Mouse (Mus musculus) R1 (cell line): Measurements from ENCODE around the gene Ino80e.
"Not testable (repeated sequence)": the region's sequence is repeated elsewhere in the genome, so short reads cannot be mapped to it uniquely, and the experiment has no call there.

Experiments
- DNase-seq: peaks from one replicate; pipeline ENCODE4 v3.0.0-alpha.2; 2018; ENCODE audit warnings: low read depth, low spot score

Ino80e gene

DNA sequence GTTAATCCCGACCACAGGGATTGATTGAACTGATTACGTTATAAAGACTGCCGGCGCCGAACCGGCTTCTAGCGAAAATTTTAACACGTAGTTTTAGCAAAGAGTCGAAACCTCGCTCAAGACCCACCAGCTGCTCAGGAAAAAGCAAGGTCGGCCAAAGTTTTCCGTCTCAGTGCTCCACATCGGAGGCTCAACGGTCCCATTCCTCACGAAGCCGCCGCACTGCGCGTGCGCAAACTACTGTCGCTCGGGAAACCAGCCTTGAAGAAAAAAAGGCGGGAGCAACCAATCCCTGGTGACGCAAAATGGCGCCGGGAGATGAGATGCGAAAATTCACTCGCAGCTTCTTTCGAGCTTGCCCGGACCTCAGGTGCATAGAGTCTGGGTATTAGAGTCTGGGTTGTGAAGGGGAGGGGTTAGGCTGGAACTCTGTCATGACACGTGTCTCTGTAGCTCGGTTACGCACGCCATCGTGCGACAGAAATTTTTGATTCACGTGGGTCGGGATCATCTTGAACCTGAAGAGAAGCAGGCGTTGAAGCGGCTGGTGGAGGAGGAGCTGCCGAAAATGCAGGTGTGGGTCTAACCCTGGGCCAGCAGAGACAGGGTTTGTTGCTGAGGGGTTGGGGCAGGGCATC is at the start of gene Ino80e:
Gene Ino80e (minus strand): TSS at position 231 of the 638 bp plus-strand sequence.
- peak; percentile 96 for DNase-seq

DNA sequence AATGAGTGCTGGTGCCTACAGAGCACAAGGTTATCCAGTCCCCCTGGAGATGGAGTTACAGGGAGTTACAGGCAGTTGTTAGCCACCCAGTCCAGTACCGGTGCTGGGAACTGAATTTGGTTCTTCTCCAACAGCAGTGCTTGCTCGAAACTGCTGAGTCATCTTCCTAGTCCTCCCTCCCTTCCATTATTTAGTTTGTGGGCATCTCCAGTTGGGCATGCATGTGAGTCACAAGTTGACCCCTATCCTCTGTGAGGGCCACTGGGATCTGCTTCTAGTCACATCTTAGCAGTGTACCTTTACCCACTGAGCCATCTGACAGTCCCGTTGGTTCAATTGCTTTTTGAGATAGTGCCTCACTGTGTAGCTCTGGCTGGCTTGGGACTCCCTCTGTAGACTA is 43.4 kb upstream of the Ino80e start:
- no peak for DNase-seq

GRCm38 (mm10) chr7:126899781-126900180 is 37.6 kb upstream of the Ino80e start:
- DNase-seq: not testable (repeated sequence)

GRCm38 (mm10) chr7:126898102-126898990 is 36.2 kb upstream of the Ino80e start:
- peak; percentile 90 for DNase-seq

GRCm38 (mm10) chr7:126897390-126898101 is 35.4 kb upstream of the Ino80e start:
- DNase-seq: peak; percentile 24

DNA sequence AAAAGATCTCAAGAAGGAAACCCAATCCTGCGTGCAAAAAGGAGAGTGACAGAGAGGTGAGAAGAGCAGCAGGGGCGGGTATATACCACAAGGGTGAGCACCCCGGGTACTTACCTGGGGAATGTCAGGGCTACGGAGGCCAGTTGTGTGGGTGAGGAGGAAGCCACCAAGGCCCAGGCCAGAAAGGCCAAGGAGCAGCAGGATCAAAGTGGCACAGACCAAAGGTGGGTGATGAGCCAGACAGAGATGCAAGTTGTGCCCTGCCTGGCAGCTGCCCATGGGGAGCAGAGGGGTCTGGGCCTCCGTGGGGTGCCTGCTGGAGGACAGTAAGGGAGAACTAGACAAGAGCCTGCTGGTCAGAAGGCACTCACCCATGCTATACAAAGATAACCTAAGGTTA is 34.7 kb upstream of the Ino80e start:
- DNase-seq: no peak

GRCm38 (mm10) chr7:126888852-126889251 is 26.7 kb upstream of the Ino80e start:
- peak; percentile 64 for DNase-seq

GRCm38 (mm10) chr7:126887281-126887680 is 25.1 kb upstream of the Ino80e start:
- no peak for DNase-seq

DNA sequence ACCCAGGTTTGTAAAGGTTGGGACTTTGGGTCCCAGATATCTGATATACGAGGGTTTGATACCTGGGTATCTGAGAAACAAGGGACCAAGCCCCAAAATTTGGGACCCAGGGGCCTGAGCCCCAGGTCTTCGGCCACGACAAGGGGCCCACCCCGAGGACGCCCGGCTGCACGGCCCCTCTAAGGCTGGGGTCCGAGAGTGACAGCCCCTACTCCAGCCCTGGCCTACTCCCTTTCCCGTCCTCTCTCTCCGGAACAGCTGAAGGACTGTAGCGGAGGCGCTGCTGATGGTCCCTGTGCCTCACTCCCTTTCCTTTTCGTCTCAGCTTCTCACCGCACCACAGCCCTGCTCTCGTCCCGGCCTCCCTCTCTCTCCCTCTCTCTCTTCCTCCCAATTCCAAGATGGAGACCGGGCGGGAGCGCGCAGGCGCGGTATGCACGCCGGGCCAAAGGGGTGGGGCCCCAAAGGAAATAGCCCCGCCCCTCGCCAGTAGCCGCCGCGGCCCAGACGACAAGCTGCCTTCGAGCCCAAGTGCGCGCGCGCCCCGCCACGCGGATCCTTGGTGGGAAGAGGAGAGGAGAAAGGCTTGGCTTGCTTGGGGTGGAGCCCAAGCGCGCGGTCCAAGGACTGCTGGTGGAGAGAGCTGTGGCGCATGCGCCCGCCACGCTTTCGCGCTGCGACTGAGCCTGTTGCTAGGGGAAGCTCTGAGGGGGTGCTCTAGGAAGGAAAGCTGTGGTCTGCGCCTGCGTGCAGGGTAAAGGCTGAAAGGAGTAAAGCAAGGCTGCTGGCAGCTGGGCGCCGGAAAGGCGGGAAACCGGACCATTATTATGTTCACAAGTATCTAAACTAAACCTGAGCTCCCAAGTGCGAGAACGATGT is 22.3 kb upstream of the Ino80e start, which contains the start of gene Taok2:
Gene Taok2 (minus strand): TSS at position 418 of the 879 bp plus-strand sequence.
- DNase-seq: peak; percentile 99

GRCm38 (mm10) chr7:126883731-126884181 is 21.6 kb upstream of the Ino80e start:
- DNase-seq: no peak

GRCm38 (mm10) chr7:126881040-126881439 is 18.9 kb upstream of the Ino80e start:
- DNase-seq: no peak

DNA sequence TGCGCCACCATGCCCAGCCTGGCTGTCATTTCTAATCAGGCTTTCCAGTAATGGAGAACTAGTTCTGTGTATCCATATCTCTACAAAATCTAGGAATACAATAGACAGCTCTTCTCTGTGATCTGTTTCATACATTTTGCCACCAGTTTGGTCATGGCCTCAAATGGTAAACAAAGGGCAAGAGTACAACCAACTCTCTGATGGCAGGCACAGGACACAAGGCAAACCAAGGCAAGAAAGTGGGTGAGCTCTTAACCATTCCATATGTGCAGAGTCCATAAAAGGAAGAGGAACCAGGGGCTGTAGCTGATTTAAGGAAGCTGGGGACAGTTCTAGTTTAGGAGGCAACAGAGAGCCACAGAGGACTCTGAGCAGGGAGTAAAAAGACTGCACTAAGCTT is 15.1 kb upstream of the Ino80e start:
- no peak for DNase-seq

DNA sequence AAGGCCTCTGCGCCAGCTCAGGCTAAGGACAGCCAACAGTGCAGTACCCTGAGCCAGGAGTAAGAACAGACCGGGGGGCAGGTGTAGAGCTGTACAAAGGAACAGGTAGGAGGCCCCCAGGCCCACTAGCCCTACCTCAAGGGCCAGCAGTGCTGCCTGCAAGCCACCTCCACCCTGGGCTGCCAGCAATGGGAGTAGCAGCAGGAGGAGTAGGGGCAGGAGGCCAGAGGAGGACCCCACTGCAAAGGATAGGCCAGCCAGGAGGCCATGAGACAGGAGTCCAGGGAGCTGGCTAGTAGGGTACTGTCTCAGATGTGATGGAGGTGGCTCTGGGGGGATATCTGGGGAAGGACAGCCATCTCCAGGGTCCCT is 8.3 kb upstream of the Ino80e start:
- no peak for DNase-seq

DNA sequence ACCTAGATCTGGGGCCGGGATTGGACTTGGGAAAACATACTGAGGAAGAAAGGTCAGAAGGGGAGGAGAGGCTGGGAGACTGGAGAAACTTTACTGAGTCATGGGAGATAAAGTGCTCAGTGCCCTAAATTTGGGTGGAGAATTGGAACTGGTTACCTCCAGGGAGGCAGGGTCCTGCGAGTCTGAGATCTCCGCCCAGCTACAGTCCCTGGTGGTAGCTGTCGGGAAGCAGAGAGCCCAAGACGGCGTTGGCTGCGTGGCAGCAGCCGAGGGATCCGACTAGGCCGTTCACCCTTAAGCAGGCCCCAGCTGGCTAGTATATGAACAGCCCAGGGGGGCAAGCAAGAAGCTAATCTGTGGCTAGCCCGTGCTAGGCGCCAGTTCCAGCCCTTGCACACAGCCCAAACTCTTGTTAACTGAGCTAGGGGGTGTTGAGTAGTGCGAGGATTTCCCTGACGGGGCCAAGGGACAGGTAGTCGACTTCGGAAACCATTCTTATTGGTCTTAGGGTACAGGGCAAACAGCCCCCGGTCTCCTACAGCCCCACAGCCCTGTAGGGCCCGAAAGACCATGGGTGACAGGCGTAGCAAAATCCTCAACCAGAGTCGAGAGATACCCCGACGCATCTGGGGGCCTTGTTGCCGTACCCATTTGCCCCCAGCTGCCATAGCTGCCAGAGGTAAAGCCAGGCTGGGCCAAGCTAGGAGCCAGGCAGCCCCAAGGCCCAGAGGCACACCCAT is 7.8 kb upstream of the Ino80e start:
- no peak for DNase-seq

DNA sequence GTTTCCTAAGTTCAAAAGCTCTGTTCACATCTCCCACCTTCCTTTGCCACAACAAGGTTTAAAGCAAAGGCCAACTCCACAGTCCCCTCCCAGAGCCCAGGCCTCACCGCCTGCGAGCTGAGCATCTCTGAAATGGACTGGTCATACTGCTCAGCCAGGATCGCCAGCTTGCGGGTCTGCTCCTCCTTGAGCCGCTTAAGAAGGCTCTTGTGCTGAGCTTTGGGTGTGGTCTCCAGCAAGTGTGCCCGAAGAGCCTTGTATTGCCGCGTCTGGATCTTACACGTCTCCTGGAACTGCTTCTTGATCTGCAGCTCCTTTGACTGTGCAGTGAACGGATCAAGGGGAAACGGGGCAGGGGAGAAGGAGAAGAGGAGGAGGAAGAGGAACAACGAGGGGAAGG is 5.8 kb upstream of the Ino80e start:
- DNase-seq: no peak

DNA sequence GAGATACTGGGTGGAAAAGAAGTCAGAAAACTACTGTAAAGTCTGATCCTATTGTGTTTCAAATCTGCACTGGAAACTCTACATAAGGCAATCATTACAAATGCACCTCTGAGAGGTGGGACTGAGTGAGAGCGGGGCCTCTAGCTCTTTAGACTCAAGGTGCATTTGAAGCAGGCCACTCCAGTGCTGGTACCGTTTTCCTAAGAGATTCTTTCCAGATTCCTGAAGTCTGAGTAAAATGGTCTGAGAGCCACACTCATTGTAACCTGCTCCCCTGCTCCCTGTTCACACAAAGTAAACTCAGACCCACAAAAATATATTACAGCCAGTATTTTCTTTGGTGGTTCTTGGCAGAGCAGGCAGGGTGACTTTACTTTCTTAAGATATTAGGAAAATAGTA is 5.4 kb upstream of the Ino80e start:
- DNase-seq: no peak

DNA sequence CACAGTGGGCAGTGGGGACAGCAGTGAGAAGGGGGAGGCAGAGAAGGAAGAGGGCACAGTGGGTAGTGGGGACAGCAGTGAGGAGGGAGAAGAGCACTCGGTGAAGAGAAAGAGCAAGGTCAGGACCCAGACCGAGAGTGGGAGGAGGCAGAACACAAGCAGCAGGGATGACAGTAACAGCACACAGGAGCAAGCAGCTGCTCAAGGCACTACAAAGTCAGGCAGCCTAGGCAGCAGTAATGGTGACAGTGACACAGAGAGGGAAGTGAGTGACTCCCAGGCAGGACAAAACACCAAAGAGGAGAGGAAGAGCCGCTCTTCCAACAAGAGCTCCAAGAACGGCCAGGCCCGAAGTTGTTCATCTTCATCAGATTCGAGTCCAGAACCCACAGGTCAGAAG is 1.6 kb upstream of the Ino80e start:
- DNase-seq: no peak

- peak; percentile 97 for DNase-seq
Observed at GRCm38 (mm10) chr7:126861429-126862130, 597 bp downstream of the Ino80e start, which contains the start of gene Hirip3. TSS of gene Hirip3 (plus strand) at chr7:126861972.

- DNase-seq: peak; percentile 47
Observed at GRCm38 (mm10) chr7:126860987-126861386, 1.2 kb downstream of the Ino80e start.
